Comparison of ENCODE assay signal across 10 mouse cellular contexts in genomic region chr13:12166386-12166785, GRCm38 (mm10). TPM values are rescaled to one million over a fixed set of nuclear protein-coding genes. Genes with fewer than 3 reads are reported as not detected.
A peak's percentile ranks its signal among the peaks of the same experiment; 100 is the strongest.
DNase-seq lines count a peak whose midpoint lies in the region; ATAC-seq and TF ChIP-seq lines count a peak whose summit lies in the region.
"Had no signal": no experiment of that assay in that cellular context is flagged by ENCODE, and none has a peak within 500 bp of the region (broad histone marks: within the 10 kb centered on the region; RNA-seq: fewer than 3 reads in every experiment).

No protein-coding gene starts in this region.

- no peak for TF ChIP-seq CTCF in forebrain, postnatal 0 days (IDR thresholded peaks at IDR 0.05; ENCODE audit: low read depth)

- no peak overlapping the region for H3K4me3 ChIP-seq in forebrain, postnatal 0 days (ENCODE audit: low read depth, low read length)
- H3K4me3 ChIP-seq in forebrain, embryonic 15.5 days = no peak overlapping the region
- H3K4me3 ChIP-seq in neural tube, embryonic 13.5 days = no peak overlapping the region
- H3K4me3 ChIP-seq: midbrain, embryonic 12.5 days had no signal

- no peak overlapping the region for H3K27ac ChIP-seq in forebrain, postnatal 0 days (ENCODE audit: low read depth, low read length)
- H3K27ac ChIP-seq in forebrain, embryonic 15.5 days (replicated peaks) = no peak overlapping the region
- H3K27ac ChIP-seq in neural tube, embryonic 13.5 days (replicated peaks) = no peak overlapping the region
- H3K27ac ChIP-seq: midbrain, embryonic 12.5 days had no signal

- H3K36me3 ChIP-seq in forebrain, postnatal 0 days (ENCODE audit: insufficient read depth) = no peaks in the 10 kb centered on the region
- no peaks in the 10 kb centered on the region for H3K36me3 ChIP-seq in forebrain, embryonic 15.5 days
- no peaks in the 10 kb centered on the region for H3K36me3 ChIP-seq in neural tube, embryonic 13.5 days
- H3K36me3 ChIP-seq: midbrain, embryonic 12.5 days had no signal

- no peaks in the 10 kb centered on the region for H3K4me1 ChIP-seq in forebrain, postnatal 0 days (ENCODE audit: insufficient read depth)
- H3K4me1 ChIP-seq in forebrain, embryonic 15.5 days = no peaks in the 10 kb centered on the region
- H3K4me1 ChIP-seq in neural tube, embryonic 13.5 days (replicated peaks) = peaks cover 13% of the 10 kb centered on the region

- DNase-seq in forebrain, postnatal 0 days = no peak
- no peak for DNase-seq in neural tube, embryonic 10.5 days (ENCODE audit: extremely low spot score, low spot score)
- peak; percentile 22 to 34 for DNase-seq in layer of hippocampus, adult 8-10 months (ENCODE audit: low spot score in 2 of 2)
- DNase-seq in right cerebral cortex, postnatal 10 days (ENCODE audit: low spot score in 2 of 2) = peak; percentile 55 to 69
- no peak for DNase-seq in spleen, postnatal 36 days (ENCODE audit: low spot score in 2 of 2)
- DNase-seq in ovary, postnatal 36 days (ENCODE audit: low spot score) = no peak
- DNase-seq: liver had no signal

- H3K27me3 ChIP-seq in forebrain, postnatal 0 days (ENCODE audit: insufficient read depth, low read length) = no peaks in the 10 kb centered on the region
- H3K27me3 ChIP-seq in forebrain, embryonic 15.5 days = no peaks in the 10 kb centered on the region
- no peaks in the 10 kb centered on the region for H3K27me3 ChIP-seq in neural tube, embryonic 13.5 days
- H3K27me3 ChIP-seq: midbrain, embryonic 12.5 days had no signal

- WGBS in forebrain, postnatal 0 days = 14% methylated on average over 6 of the region's 6 CpGs
- WGBS in forebrain, embryonic 15.5 days = 11% methylated on average over 6 of the region's 6 CpGs
- WGBS in neural tube, embryonic 13.5 days = 19% methylated on average over 6 of the region's 6 CpGs

- ATAC-seq in forebrain, postnatal 0 days = peak; percentile 18; the same call in 1 of the 2 replicates
- no peak for ATAC-seq in forebrain, embryonic 15.5 days (replicated peaks)
- ATAC-seq in neural tube, embryonic 13.5 days (ENCODE audit: low read depth) = no peak

- no peak overlapping the region for H3K9ac ChIP-seq in forebrain, postnatal 0 days
- no peak overlapping the region for H3K9ac ChIP-seq in forebrain, embryonic 15.5 days (replicated peaks)
- H3K9ac ChIP-seq in neural tube, embryonic 13.5 days = 0 out of 2 replicates have a peak overlapping the region, but pooled peaks have one; percentile 34
- H3K9ac ChIP-seq: midbrain, embryonic 12.5 days had no signal

- H3K4me2 ChIP-seq in forebrain, postnatal 0 days (ENCODE audit: low read depth) = no peak overlapping the region
- H3K4me2 ChIP-seq in forebrain, embryonic 15.5 days (replicated peaks) = no peak overlapping the region
- no peak overlapping the region for H3K4me2 ChIP-seq in neural tube, embryonic 13.5 days
- H3K4me2 ChIP-seq: midbrain, embryonic 12.5 days had no signal

- H3K9me3 ChIP-seq in forebrain, postnatal 0 days (ENCODE audit: low read length) = no peaks in the 10 kb centered on the region
- H3K9me3 ChIP-seq in forebrain, embryonic 15.5 days = no peaks in the 10 kb centered on the region
- no peaks in the 10 kb centered on the region for H3K9me3 ChIP-seq in neural tube, embryonic 13.5 days
- H3K9me3 ChIP-seq: midbrain, embryonic 12.5 days had no signal

RNA-seq across cellular contexts. Expression of gene Ryr2, which starts 59.6 kb away (rescaled TPM):
- total RNA-seq in forebrain, postnatal 0 days (2014; rRNA removed) = 22.8 and 23.6 TPM in 2 replicates
- 0.59 and 2.1 TPM in 2 replicates for polyA plus RNA-seq in forebrain, postnatal 0 days (2015; fragmentation: Nextera tagmentation; extraction: Ambion mirVana)
- 1.1 and 1.5 TPM in 2 replicates for polyA plus RNA-seq in forebrain, embryonic 15.5 days (2015; fragmentation: Nextera tagmentation; extraction: Ambion mirVana)
- polyA plus RNA-seq in neural tube, embryonic 13.5 days (2015; fragmentation: Nextera tagmentation; extraction: Ambion mirVana) = 1.6 and 1.9 TPM in 2 replicates
- 100 to 1,000 TPM; 185 to 255 (median 214) TPM for total RNA-seq in layer of hippocampus, adult 8-10 months (2022)

Comparison
In these comparisons a context has a peak if more than half of its experiments do, and no peak if none do; other contexts are left out.
1. DNase-seq: peak in layer of hippocampus, adult 8-10 months (2 of 2) and right cerebral cortex, postnatal 10 days (2 of 2); none in forebrain, postnatal 0 days (single experiment), neural tube, embryonic 10.5 days (single experiment), spleen, postnatal 36 days (0 of 2) and ovary, postnatal 36 days (single experiment).